Mouse (Mus musculus): ENCODE data around the gene Dgcr6.

DNA sequence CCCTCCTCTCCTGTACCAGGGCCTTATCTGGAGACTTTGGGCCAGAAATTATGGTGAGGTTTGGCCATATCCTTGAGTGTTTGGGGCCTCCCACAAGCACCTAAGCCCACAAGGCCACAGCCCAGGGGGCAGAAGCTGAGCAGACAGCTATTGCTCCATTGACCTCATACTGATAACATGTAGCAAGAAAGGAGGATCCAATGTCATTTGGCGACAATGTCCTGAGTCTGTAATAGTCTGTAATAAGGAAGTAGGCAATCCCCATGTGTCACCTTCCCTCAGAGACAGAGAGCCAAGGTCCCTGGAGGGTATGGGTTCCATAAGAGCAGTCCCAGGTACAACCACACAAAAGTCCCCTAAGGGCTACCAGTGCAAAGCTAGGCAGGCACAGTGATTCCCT is 29.6 kb downstream of the Dgcr6 start:
- no peak for TF ChIP-seq CTCF (IDR thresholded peaks at IDR 0.05; ENCODE audit: low read depth)
- no peak for TF ChIP-seq EP300 (IDR thresholded peaks at IDR 0.05; ENCODE audit: low read depth)

All from heart, postnatal 0 days (tissue).